Mouse (Mus musculus): Measurements from ENCODE around the gene 1700003H04Rik.

DNA sequence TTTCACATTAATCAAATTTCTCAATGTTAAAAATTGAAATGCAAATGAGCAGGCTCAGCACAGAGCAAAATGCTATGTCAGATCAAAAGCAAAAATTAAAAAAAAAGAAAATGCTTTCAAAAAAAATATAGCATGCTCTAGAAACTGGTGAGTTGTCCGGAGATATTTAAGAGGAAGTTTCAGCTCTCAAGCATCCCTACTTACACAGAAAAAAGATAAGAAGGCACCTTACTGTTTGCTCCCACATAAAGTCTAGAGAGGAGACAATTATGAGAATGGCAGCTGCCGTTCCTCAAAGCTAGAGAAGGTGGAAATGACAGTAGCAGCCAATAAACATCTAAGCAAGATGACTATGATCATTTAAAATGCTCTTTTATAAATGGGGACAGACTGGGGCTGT lies 25.8 kb downstream of the 1700003H04Rik start:
- TF ChIP-seq CTCF (IDR thresholded peaks at IDR 0.05; ENCODE audit: borderline replicate concordance, insufficient read depth, low read length), result no peak
- no peak for TF ChIP-seq POLR2A (IDR thresholded peaks at IDR 0.05; ENCODE audit: low read depth, low read length)
